Mouse (Mus musculus) adrenal gland, postnatal 25 days (tissue): ENCODE results near the gene Zfp541. TPM values are rescaled to one million over a fixed set of nuclear protein-coding genes. Genes with fewer than 3 reads are reported as not detected.

Source experiments
- DNase-seq: peaks from one replicate; pipeline ENCODE4 v3.0.0; 2021; ENCODE audit warnings: mixed read lengths
- total RNA-seq: library from RNA; stranded (reverse); gene quantifications from 2 replicates; pipeline ENCODE4 v1.2.3, GENCODE M21; 2021

Zfp541 gene
- total RNA-seq, 1 experiment from 2014 or later = 0.21 TPM

DNA sequence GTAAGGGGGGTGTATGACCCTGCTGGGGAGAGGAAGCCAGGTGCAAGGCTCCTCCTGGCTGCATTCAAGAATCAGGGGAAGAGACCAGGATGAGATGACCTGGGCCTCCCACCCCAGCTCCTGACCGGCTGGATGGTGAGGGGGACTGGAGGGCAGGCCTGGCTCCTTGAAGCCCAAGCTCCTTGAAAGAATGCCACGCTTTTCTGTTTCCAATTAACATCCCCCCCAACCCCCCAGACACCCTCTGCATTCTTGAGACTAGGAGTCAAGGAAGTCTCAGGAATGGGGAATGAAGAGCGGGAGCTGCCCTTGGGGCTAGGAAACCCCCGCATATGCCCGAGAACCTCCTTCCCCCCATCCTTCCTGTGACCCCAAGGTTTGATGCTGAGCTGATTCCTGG is 17.1 kb upstream of the Zfp541 start:
- DNase-seq = no peak

DNA sequence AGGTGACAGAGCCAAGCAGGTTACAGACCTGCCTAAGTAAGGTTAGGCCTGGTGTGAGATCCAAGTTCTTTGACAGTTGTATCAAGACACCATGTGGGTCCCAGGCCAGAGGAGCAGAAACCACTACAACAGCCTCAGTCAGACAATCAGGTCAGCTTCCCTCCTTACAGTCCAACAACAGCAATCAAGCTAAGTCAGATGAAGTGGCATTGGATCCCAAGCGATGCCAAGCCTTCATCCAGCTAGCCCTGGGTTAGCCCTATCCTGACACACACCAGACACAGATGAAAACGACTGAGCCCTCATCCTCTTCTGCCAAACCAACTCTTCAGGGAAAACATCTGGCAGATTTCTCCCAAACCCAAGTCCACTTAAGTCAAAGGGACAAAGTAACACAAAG is 16.1 kb upstream of the Zfp541 start:
- no peak for DNase-seq

GRCm38 (mm10) chr7:16046101-16046480 is 15.5 kb upstream of the Zfp541 start:
- peak; percentile 17 for DNase-seq

DNA sequence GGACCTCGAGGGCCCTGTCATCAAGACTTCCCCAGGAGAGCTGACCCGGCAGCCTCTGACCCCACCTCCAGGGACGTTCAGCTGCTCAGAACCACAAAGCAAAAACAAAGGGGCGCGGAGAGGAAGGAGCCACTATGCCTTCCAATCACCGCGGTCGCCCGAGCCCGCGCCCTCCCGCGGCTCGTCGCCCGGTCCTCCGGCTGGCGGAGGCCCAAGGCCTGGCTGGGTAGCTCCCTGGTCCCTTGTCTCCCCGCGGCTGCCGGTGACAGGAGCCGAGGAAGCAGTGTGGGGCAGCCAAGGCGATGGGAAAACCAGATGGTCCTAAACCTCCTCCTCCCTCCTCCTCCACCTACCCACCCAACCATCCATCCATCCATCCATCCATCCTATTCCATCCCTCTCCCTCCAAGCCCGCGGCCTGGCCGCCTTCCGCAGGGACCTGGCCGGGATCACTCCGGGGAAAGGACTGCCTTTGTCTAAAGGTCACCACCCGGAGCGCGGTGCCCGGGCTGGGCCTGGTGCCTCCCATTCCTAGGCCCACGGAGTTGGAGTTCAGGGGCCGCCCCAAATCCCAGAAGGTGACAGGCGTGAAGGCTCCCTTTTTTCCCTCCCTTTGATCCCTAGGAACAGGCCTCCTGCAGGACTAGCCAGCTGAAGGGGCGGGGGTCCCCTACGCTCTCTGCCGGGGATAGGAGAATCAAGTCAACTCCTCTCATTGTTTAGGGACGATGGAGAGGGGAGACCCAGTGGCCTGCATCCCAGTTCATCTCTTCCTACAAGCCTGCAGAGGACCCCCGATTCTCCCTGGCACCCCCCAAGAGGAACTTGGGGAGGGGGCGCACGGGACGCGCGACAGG is 14.9 kb upstream of the Zfp541 start:
- DNase-seq = peak; percentile 80

DNA sequence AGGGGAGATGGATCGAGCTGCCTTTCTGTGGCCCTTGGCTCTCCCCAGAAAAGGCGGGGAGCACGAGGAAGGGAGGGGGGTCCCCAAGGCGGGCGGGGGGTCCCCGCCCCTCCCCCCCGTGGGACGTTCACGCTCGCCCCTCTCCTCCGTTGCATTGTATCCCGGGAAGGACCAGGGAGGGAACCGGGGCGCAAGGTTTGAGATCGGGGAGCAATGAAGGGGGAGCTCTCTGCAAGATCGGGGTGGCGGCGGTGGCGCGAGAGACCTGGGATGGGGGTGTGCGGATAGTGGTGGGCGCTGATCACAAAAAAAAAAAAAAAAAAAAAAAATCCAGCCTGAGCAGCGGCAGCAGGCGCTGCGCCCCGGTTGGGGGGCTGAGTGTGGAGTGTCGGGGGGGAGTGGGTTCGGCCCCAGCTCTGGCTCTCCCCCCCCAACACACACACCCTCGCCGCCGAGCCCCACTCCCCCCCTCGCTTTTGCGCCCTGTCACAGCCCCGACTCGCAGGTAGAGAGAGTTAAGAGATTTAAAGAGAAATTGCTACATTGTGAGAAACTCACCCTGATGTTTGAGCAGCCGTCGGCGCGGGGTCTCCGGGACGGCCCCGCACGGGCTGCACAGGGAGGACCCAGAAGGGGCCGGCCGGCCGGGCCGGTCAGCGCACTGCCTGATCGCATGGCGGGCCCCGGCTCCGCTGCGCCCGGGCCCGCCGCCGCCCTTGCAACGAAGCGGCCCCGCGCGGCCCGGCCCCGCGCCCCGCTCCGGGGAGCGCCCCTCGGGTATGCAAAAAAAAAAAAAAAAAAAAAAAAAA is 14.1 kb upstream of the Zfp541 start, which contains the start of gene Bicra:
Bicra (minus strand) TSS at position 584 of the 809 bp plus-strand sequence.
- DNase-seq = peak; percentile 89

DNA sequence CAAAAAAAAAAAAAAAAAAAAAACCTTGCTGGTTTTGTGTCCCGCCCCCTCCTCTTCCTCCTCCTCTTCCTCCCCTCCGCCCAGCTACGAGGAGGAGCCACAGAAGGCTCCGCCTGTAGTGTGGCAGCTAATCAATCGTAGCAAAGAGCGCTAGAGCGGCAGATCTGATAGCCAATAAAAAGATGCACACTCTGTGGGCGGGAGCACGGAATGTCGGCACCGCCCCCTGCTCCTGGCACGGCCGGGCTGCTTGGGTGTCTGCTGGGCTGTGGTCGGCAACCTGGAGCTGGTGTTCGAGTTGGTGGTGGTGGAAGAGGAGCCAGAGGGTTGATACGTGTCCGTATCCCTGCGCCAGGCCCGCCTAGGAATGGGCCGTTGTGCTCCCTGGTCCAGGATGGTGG is 13.4 kb upstream of the Zfp541 start:
- peak; percentile 93 for DNase-seq

DNA sequence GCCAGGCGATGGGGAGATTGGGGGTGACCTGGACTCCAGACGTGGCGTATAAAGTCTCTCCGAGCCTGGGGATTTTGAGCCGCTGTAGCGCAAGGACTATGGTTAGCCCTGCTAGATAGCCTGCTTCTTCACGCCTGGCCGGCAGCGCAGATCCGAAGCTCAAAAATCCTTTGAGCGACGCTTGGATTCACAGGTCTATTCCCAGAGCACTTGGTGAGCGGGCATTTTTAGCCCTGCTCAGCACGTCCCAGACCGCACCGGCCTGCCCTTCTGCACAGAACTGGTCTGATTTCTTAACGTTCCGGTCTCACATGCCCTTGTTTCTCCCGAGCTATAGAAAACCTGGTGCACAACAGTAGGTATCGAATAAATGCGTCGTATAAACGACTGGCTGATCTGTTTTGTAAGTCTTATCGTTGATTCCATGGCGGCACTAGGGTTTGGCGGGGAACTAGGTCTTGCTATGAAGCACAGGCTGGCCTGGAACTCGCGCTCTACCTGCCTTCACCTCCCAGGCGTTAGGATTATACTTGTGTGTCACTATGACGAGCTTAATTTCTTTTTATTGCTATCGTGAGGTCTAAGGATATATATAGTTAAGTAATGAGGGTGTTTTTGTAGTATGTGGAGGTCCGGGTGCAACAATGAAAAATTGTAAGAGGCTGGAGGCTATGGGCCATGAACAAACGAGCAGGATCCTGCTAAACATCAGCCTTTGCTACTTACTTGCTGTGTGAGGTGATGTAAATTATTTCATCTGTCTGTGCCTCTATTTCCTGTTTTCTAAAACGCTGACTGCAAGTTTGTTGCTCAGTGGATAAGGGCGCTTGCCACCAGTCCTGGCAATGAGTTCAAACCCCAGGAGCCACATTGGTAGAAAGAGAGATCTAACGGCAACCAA is 12.7 kb upstream of the Zfp541 start:
- DNase-seq = peak; percentile 13

DNA sequence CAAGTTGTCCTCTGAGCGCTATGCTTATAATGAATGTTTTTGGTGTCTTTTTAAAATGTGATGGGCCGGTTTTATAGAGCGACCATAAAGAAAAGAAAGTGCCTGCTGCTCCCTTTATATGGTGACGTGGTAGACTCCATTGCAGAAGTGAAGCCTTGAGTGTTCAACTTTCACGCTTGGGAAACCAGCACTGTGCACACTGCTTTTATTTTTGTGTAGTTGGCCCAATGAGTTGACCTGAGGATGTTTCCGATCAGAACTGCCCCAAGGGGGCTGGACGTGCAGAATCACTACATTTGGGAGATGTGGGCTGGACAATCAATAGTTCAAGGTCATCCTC is 12.1 kb upstream of the Zfp541 start:
- DNase-seq = no peak

- no peak for DNase-seq
These were observed 11.0 kb upstream of the Zfp541 start for GRCm38 (mm10) chr7:16050600-16050999.

DNA sequence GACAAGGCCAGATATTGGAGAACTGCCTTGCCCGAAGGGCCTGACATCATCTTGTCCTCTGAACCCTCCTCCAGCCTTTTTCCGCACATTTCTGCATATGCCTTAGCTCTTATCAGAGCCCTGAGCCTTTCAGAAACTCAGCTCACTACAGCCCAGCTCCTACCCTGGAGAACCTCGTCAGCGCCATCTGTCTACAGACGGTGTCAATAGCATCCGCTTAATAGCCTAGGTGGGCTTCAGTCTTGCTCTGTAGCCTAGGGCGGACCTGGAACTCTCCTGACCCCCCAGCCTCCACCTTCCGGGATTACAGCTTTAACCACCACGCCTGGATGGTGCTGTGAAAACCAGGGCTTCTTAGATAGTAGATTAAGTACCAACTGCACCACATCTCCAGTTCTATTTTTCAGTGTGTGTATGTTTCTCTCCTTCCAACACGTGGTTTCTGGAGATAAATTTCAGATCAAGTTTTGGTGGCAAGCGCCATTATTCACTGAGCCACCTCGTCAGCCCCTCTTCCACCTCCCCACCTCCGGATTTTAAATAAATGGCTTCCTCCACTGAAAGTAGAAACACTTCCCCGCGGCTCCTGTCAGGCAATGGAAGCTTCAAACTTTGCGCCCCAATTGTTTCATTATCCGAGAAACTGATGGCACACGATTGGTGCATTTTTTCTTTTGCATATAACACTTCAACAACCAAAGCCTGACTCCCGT is 9.6 kb upstream of the Zfp541 start:
- peak; percentile 71 for DNase-seq

DNA sequence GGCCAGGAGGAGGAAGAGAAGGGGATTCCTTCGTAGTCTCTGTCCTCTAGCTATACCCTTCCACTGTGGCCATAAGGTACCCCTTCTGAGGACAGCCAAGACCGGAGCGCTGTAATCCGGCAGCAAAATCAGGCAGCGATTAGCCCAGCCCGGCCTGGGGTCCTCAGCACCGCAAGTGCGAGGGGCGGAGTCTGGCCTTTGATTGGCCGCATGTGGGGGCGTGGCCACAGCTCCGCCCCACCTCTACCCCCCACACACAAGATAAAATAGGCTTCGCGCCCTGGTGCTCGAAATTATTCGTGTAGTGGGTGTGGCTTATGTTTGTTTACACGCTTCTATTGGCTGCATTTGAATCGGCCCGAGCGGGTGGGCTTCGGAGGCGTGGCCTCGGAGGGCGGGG is 8.9 kb upstream of the Zfp541 start:
- peak; percentile 95 for DNase-seq

- no peak for DNase-seq
These were observed 8.5 kb upstream of the Zfp541 start for GRCm38 (mm10) chr7:16053105-16053504.

GRCm38 (mm10) chr7:16054966-16055365 is 6.6 kb upstream of the Zfp541 start:
- DNase-seq = no peak

GRCm38 (mm10) chr7:16055665-16056064 is 5.9 kb upstream of the Zfp541 start:
- no peak for DNase-seq

DNA sequence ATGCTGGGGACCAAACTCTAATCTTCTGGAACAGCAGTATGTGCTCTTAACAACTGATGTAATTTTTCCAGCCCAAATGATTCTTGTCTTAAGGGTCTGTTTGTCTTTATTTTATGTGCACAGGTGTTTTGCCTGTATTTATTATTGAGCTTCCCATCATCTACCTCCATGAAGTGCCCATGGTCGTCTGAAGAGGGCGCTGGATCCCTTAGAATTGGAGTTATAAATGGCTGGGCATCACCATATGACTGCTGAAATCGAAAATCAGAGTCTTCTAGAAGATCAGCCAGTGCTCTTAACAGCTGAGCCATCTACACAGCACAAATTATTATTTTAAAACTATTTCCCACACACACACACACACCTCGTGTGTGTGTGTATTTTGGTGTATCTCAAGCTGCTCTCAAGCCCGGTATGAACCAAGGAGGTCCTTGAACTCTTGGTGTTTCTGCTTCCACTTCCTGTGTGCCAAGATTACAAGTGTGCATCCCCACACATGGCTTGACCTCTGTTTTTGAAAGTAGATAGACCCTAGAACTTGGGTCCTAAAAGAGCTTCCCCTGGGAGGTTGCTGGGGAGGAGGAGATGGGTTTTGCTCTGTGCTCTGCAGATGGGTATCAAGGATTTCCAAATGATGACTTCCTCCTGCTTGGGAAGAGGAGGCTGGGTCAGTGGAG is 5.0 kb upstream of the Zfp541 start:
- peak; percentile 57 for DNase-seq

GRCm38 (mm10) chr7:16057136-16057534 is 4.5 kb upstream of the Zfp541 start:
- no peak for DNase-seq

DNA sequence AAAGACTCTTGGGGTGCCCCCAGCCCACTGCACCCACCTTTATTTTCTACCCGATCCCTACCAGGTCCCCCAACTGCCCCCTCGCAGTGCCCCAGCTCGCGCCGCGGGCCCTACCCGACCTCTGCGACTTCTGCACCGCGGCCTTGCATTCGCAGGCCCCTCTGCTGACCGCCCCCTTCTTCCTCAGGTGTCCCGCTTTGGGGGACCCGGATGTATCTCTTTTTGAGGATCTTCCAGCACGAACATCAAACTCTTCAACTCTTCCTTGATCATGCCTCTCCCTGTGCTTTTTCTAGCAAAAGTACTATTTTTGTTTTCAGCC is 446 bp downstream of the Zfp541 start:
- DNase-seq = no peak

DNA sequence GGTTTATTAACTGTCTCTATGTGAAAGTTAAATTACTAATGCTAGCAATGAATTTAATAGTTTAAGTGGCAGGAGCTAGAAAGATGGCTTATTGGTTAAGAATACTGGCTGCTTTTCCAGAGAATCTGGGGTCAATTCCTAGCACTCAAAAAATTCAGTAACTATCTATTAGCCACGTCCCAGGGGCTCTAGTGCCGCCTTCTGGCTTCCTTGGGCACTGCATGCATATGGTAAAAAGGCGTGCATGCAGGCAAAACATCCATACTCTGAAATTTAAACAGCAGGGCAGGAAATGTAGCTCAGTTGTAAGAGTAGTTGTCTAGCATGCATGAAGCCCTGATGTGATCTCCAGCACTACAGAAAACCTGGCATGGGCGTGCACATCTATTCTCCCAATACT is 1.9 kb downstream of the Zfp541 start:
- DNase-seq = no peak

DNA sequence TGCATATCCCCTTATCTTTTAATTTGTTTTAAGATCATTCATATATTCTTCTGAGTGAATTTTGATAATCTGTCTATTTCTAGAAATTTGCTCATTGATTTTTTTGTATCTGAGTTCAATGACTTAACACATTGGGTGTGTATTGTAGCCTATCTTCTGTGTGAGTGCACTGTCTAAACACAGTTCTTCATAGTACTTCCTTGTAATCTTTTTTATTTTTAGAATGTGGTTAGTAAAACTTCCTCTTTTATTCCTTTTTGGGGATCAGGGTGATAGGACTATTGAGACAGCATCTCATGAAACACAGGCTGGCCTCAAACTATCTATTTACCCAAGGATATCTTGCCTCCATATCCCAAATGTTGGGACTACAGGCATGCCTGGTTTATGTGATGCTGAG is 9.2 kb downstream of the Zfp541 start:
- no peak for DNase-seq

- DNase-seq = no peak
These were observed 10.3 kb downstream of the Zfp541 start for GRCm38 (mm10) chr7:16071906-16072305.

DNA sequence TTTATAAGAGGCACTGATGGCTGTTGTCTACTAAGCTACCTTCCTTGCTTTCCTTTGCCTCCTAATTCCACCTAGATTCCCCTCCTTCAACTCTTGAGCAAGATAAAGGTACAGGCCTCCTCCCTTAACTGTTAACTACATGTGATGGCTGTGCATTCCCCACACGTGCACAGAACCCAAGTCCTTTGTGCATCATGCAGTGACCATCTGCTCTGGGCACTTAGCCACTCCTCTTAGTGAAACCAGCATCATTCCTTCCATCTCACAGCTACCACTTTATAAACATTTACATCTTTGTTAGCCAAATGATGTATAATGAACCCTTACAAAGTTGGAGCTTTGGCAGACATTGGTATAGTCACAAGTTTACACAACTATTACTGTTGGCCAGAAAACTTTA is 18.3 kb downstream of the Zfp541 start:
- no peak for DNase-seq
